Mouse (Mus musculus) adrenal gland, postnatal 10 days (tissue): ENCODE data around the gene Otof. TPM values are rescaled to one million over a fixed set of nuclear protein-coding genes. Genes with fewer than 3 reads are reported as not detected.
A peak's percentile ranks its signal among the peaks of the same experiment; 100 is the strongest.

Experiments
- DNase-seq: peaks from one replicate; pipeline ENCODE4 v3.0.0; 2021; ENCODE audit warnings: mixed read lengths
- long read RNA-seq, 2 experiments: library from polyadenylated mRNA; stranded (forward); transcript quantifications; one replicate each; pipeline ENCODE4 v2.0.0; 2021
- total RNA-seq, 2 experiments: library from RNA; stranded (reverse); gene quantifications; 2 replicates each; pipeline ENCODE4 v1.2.3; 2021

The Otof gene
- total RNA-seq: under 1 TPM; 0.09 to 0.12 TPM
- long read RNA-seq, experiment 1: 0 reads
- long read RNA-seq, experiment 2: 0 reads

DNA sequence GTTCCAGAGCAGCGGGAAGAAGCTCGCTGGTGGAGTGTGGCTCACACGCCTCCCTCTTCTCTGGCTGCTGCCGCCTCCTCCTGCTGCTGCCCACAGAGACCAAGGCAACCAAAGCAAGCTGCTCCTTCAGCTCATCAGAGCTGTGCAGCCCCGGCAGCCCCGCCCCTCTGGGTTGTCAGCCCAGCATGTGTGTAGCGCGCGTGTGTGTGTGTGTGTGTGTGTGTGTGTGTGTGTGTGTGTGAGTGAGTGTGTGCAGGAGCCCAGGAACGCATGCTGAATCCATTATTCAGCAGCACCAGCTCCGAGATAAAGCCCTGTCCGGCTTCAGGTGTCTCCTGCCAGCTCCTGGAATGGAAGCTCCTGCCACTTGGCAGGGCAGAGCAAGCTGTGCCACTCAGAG lies at the start of gene Otof:
Otof (minus strand) TSS at position 112 of the 400 bp plus-strand sequence.
- peak; percentile 43 for DNase-seq

- DNase-seq: no peak
Observed at GRCm38 (mm10) chr5:30497299-30497698, 35.6 kb upstream of the Otof start.

DNA sequence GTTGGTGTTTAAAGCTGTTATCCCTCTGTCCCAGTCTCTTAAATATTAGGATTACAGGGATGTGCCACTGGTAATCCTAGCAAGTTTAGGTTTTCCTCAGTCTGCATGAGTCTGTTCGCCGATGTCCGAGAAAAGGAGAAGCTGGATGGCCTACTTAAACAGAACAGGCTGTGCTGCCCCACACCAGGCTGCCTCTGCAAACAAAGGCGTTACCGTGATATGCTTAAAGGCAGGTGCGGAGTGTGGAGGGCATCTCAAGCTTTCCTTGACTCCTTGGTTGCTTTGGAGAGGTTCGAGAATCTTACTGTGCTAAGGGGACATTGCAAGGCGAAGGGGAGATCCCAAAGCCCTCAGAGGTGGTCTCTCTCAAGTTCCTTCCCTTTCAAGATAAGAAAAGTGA lies 35.1 kb upstream of the Otof start:
- DNase-seq: no peak

DNA sequence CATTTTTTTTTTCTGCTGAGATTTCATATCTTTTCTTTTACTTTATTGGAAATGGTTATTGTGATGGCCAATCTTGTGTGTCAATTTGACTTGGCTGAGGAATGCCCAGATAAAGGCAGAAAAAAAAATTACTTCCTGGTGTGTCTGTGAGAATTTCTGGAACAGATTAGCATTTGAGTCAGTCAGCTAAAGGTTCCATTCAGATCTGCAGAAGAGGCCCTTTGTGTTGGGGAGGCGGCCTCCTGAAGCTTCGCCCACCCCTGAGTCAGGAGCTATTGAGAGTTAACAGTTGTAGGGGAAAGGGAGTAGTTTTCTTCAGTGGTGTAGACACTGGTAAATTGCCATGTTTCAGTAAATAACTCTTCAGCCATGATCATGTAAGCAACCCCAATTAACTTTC lies 33.6 kb upstream of the Otof start:
- no peak for DNase-seq

DNA sequence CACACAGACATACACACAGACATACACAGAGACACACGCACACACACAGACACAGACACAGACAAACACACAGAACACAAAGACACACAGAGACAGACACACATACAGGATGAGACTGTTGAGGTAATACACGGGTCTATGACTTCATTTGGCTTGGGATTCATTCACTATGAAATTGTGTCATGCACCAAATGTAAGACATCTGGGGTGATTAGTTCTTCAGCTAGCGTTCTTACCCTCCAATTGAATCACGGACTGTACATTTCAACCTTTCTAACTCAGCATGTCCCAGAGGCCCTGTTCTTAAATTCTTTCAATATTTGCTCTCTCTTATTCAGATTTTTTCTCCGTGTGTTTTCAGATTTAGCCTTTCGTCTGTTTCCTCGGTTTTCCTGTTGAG lies 32.9 kb upstream of the Otof start:
- no peak for DNase-seq

DNA sequence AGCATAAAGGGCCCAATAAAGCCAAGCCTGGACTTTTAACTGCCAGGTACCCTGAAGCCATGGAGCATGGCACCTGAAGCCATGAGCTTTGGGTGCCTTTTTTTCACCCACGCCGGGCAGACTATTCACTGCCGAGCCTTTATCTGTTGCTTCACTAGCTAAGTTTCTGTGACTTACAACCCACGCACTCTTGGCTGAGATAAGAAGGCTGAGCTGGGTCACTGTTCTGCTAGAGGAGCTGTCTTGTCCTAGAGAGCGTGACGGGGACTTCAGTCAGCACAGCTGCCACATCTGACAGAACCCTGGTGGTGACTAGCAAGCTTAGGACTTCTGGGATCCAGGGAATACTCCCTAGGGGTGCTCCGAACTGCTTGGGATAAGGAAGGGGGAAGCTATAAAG lies 32.0 kb upstream of the Otof start:
- DNase-seq: no peak

GRCm38 (mm10) chr5:30490845-30491244 lies 29.1 kb upstream of the Otof start:
- no peak for DNase-seq

DNA sequence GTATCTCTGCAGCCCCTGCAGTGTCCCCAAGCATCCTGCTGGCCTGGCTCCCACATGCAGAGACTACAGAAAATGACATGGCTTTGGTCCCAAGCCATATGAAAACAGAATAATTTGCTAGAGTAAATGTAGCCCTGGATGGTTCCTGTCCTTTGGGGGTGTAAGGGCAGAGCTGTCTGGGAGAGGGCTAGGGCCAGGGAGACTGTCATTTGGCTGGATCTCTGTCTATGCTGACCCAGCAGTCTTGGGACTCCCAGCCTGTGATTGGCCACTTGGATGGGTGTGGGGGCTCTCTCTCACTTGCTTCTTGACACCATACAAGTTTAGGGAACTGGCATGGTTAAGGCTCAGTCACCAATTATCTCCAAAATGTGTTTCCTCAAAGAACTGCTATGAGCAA lies 28.5 kb upstream of the Otof start:
- no peak for DNase-seq

DNA sequence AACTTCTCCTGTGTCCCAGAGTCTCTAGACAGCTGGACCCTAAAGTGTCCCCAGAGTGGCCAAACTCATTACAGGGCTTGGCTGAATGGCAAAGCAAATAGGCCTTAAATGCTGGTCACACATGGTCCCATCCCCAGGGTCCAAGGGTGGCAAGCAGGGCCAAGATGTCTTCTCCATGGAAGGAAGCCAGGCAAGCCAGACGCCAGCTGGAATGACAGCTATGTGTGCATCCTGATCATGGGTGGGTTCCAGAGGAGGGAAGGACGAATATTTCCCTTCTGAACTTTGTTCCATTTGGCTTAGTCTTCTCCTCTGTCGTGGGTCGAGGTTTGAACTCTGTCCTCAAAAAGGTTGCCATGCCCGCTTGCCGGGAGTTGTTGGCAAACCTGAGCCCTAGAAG lies 23.4 kb upstream of the Otof start:
- DNase-seq: peak; percentile 72

DNA sequence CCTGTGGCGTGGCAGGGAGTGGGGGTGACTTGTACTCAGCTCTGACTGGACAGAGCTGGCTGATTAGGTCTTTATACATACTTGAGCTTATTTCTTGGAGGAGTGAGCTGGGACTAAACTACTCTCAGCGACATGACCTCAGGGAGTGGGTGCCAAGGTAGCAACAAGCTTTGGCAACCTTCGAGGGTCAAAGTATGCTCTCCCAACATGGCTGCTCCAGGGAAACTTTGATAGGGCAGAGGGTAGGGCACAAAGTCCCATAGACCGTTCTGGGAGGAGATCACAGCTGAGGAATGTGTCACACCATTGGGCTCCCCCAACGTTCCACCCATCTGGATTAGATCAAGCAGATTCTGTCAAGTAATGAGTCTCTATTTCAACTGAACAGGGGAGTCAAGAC lies 22.9 kb upstream of the Otof start:
- peak; percentile 49 for DNase-seq

GRCm38 (mm10) chr5:30483533-30483932 lies 21.8 kb upstream of the Otof start:
- peak; percentile 60 for DNase-seq

DNA sequence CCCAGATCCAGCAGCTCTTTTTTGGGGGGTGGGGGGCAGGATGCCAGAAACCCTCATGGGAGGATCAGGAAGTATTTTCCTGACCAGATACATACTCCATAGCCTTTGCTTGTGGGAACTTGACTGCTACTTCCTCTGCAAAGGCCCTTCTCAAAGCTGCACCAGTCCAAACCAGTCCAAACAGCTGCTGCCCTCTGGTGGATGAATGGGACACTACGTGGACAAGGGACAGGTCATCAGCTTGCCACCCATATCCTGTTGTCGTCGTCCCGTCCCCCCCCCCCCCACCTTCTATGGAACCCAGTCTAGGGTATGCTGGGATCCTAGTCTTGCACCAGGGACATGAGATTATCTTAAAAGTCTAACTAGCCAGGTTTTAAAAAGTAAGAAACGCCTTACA lies 20.6 kb upstream of the Otof start:
- peak; percentile 85 for DNase-seq

GRCm38 (mm10) chr5:30476534-30476933 lies 14.8 kb upstream of the Otof start:
- DNase-seq: peak; percentile 33

DNA sequence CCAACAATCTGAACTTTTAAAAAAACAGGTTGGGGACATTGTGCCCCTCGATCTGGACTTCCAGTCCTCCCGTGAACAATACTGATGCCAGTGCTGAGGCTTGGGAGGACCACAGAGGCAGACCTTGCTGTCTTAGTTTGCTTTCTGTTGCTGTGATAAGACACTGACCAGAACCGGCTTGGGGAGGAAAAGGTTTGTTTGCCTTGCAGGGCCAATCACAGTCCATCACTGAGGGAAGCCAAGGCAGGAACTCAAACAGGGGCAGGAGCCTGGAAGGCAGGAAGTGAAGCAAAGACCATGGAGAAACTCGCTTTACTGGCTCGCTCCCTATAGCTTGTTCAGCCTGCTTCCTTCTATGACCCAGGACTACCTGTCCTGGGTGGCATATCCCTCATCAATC lies 10.4 kb upstream of the Otof start:
- DNase-seq: no peak

DNA sequence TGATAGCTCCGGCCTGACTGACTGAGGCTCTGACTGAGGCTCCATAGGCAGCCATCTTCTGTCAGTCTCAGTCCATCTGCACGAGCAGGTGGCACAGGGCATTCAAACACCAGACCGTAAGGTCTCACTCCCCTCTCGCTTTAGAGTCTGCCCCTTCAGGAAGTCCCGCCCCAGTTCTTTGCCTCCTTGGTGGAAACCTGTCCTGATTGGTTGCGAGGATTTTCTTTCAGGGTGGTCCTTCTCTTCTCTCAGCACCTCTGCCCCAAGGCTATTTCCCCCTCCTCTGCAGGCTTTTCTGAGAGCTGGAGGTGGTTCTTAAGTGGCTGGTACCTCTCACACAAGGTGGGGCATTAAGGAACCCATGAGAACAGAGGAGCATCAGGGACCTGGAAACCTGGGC lies 8.7 kb upstream of the Otof start:
- no peak for DNase-seq

DNA sequence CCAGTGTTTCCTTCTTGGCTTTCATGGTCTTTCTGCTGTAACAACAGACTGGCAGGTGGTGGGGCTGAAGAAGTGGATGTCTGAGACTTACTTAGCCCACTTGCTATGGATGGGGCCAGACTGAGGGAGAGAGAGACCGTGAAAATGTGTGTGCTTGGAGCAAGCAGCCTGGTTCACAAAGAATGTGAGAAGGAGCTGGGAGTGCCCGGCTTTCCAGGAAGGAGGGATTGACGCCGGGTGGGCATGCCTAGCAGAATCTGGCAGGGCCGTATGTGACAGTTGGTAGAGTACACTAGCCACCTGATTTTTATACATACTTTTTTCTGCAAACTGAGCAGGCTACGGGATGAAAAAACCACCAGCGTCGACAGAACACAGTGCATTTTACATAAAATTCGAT lies 4.6 kb upstream of the Otof start:
- DNase-seq: no peak

DNA sequence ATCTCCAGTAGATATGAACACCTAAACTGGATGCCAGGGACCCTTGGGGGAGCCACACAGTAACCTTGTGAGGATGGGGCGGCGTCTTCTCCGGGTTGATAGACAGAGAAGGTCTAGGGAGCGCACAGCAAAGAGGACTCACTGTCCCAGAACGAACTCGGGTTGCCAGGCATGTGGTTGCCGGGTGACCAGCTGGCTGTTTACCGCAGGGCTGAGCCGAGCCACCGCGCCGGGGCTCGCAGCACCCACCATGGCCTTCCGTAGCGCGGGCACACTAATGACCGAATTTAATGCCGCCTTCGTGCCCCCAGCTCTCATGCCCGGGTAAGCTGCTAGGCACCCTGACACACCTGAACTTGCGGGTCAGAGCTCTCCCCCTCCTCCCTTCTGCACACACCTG lies 4.1 kb upstream of the Otof start, which contains the start of gene 1700001C02Rik:
1700001C02Rik (plus strand) TSS at position 187 of the 400 bp plus-strand sequence.
- DNase-seq: no peak

GRCm38 (mm10) chr5:30460155-30460554 lies 1.6 kb downstream of the Otof start:
- DNase-seq: no peak

GRCm38 (mm10) chr5:30456056-30456455 lies 5.7 kb downstream of the Otof start:
- peak; percentile 26 for DNase-seq

DNA sequence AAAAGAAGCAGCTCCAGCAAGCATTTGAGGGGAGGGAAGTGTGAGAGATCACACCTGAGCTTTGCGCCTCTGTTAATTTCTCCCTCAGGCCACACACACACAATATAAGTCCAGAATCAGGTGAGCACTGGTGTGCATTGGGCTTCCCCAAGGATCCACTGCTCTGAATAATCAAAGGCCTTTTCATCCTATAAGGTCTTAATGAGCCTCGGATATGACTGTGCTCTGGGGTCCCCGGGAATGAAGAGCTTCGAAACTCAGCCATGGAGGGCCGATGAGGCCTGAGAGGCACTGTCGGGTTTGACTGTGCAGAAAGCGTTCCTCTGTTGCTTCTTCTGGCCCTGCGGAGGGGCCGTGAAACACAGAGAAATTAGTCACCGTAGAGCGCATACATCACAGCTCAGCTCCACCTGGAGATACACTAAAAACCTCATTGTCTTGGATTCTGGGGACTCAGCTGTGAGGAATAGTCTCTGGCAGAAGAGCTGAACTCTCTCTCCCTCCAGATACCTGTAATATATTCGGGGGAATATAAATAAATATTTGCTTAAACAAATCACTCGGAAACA lies 17.3 kb downstream of the Otof start:
- no peak for DNase-seq

DNA sequence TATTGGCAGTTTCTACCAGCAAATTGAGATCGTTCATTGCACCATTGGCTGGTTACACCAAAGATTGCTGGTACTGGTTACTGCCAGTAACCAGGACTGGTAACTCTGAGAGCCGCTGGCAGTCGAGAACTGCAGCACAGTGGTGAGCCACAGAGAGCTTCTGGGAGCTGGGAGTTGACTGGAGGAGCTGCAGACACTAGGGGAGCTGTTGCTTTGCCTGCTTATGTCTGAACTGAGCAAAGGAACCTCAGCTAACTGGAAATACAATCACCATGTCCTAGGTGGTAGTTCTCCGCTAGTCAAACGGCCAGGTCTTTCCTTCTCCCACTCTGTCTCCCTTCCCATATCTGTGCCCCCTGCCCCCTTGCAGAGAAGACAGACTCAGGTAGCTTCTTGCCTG lies 19.5 kb downstream of the Otof start:
- no peak for DNase-seq

DNA sequence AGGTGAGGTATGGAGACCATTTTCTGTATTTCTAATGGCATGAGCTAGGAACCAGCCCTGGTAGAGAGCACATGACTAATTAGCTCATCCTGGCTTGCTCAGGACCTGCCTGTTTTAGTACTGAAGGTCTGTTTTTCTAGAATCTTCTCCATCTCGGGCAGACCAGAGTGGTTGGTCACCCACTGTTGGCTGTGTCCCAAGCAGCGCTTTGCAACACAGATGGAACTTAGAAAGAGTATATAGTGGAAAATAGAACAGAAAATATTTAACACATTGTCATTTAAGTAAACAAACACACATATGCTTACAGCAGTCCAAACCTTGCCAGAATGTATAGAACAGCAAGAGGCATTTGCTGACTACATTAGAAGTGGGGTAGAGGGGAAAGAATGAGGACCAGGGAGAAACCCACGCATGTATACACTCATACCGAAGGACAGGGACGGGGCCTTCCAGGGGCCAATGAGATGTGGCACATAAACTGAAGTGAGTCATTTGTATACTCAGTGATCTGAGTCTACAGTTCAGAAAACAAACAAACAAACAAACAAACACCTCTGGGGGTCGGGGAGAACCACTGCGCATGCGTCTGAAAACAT lies 21.3 kb downstream of the Otof start:
- DNase-seq: no peak

DNA sequence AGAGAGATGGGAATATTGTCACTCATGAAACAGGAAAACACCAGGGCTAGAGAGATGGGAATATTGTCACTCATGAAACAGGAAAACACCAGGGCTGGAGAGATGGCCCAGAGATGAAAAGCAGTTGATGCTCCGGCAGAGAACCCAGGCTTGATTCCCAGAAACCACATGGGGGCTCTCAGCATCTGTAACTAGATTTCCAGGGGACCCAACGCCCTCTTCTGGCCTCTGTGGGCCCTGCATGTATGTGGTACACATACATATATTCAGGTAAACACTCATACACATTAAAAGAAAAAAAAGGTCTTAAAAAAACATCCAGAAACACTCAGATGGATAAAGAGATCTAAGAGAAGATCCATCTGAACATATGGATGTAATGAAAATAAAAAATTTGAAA lies 22.8 kb downstream of the Otof start:
- no peak for DNase-seq

DNA sequence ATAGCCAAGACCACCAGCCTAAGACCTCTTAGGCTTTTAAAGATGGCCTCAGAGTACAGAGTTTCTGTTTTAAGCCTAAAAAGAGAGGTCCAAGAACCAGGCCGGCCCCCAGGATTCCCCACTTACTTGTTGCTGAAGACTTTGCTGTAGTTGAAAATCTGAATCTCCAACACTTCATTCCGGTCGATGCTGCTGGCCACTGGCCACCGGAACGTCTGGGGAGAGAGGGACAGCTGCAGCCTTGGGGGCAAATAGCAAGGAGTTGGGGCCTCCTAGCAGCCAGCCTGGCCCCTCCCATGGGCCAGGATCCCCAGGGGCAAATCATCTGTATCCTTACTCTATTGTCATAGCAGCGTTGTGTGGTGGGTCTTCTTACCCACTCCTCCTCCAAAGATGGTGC lies 34.3 kb downstream of the Otof start:
- no peak for DNase-seq
